Mouse (Mus musculus) layer of hippocampus, adult 2 months (tissue): ENCODE measurements around the gene C2cd3. TPM values are rescaled to one million over a fixed set of nuclear protein-coding genes. Genes with fewer than 3 reads are reported as not detected.
A peak's percentile ranks its signal among the peaks of the same experiment; 100 is the strongest.

Experiments used
- DNase-seq, 2 experiments: peaks; one replicate each; pipeline ENCODE4 v3.0.0; 2022; ENCODE audit warnings: low spot score in 2 of 2
- H3K27ac ChIP-seq: fragments of 200-600 bp; 2 replicates; pipeline ENCODE4 v1.8.1; 2022
- H3K4me3 ChIP-seq: fragments of 200-600 bp; 2 replicates; pipeline ENCODE4 v1.8.1; 2022; ENCODE audit warnings: mild to moderate bottlenecking
- CTCF ChIP-seq: fragments of 200-600 bp; conservative IDR thresholded peaks from 2 replicates; pipeline ENCODE4 v1.8.1; 2022; ENCODE audit warnings: antibody characterized with exemption, mild to moderate bottlenecking, moderate library complexity
- total RNA-seq, 2 experiments: library from RNA; stranded (reverse); gene quantifications; 2 replicates each; pipeline ENCODE4 v1.2.3; 2021

Gene C2cd3
- total RNA-seq, 2 experiments from 2014 or later, result 22.7 to 22.8 TPM

GRCm38 (mm10) chr7:100487301-100487700, 115.3 kb downstream of the C2cd3 start:
- no peak overlapping the region for H3K27ac ChIP-seq
- TF ChIP-seq CTCF, result no peak
- H3K4me3 ChIP-seq, result no peak overlapping the region
- no peak for DNase-seq

- no peak for DNase-seq
- TF ChIP-seq CTCF, result no peak
- H3K27ac ChIP-seq, result no peak overlapping the region
- H3K4me3 ChIP-seq, result no peak overlapping the region
These were observed 116.5 kb downstream of the C2cd3 start for GRCm38 (mm10) chr7:100488474-100489048.

- Histone ChIP-seq H3K27ac (peak overlapping the region; percentile 79), H3K4me3 (peak overlapping the region; percentile 51)
- TF ChIP-seq CTCF, result no peak
These were observed 120.5 kb downstream of the C2cd3 start for GRCm38 (mm10) chr7:100492391-100493116.

GRCm38 (mm10) chr7:100493117-100493483, 121.1 kb downstream of the C2cd3 start, which contains the start of gene Ucp2:
Gene Ucp2 (plus strand): TSS chr7:100493337.
- peak within 1 kb of the TSS; percentile 79 for H3K27ac ChIP-seq
- peak; percentile 40 to 57 for DNase-seq
- peak within 1 kb of the TSS; percentile 51 for H3K4me3 ChIP-seq
- no peak for TF ChIP-seq CTCF

More at GRCm38 (mm10) chr7:100492391-100493116, 120.5 kb downstream of the C2cd3 start:
- DNase-seq, result no peak

- H3K27ac ChIP-seq, result peak overlapping the region; percentile 79
- peak overlapping the region; percentile 51 for H3K4me3 ChIP-seq
- DNase-seq, result no peak
- TF ChIP-seq CTCF, result no peak
These were observed 121.7 kb downstream of the C2cd3 start for GRCm38 (mm10) chr7:100493484-100494414.

- peak overlapping the region; percentile 90; the same call in 1 of the 2 replicates for H3K27ac ChIP-seq
- peak overlapping the region; percentile 51 for H3K4me3 ChIP-seq
- no peak for DNase-seq
- TF ChIP-seq CTCF, result no peak
These were observed 122.4 kb downstream of the C2cd3 start for GRCm38 (mm10) chr7:100494415-100494831.

GRCm38 (mm10) chr7:100495042-100495441, 123.0 kb downstream of the C2cd3 start:
- Histone ChIP-seq H3K4me3 (peak overlapping the region; percentile 19), H3K27ac (peak overlapping the region; percentile 90)
- no peak for TF ChIP-seq CTCF
- no peak for DNase-seq

GRCm38 (mm10) chr7:100495581-100496251, 123.7 kb downstream of the C2cd3 start:
- TF ChIP-seq CTCF, result no peak; the same call in none of the 2 replicates
- peak; percentile 54 to 82 for DNase-seq
- peak overlapping the region; percentile 26 for H3K4me3 ChIP-seq
- H3K27ac ChIP-seq, result peak overlapping the region; percentile 90

GRCm38 (mm10) chr7:100496371-100496770, 124.3 kb downstream of the C2cd3 start:
- peak overlapping the region; percentile 90 for H3K27ac ChIP-seq
- no peak for TF ChIP-seq CTCF
- H3K4me3 ChIP-seq, result no peak overlapping the region; the same call in 1 of the 2 replicates
- DNase-seq, result no peak

GRCm38 (mm10) chr7:100496791-100497190, 124.8 kb downstream of the C2cd3 start:
- TF ChIP-seq CTCF, result no peak
- DNase-seq, result no peak
- Histone ChIP-seq H3K4me3 (no peak overlapping the region), H3K27ac (peak overlapping the region; percentile 90; the same call in 1 of the 2 replicates)

- no peak for DNase-seq
- no peak overlapping the region for H3K27ac ChIP-seq
- H3K4me3 ChIP-seq, result no peak overlapping the region
- no peak for TF ChIP-seq CTCF
These were observed 125.4 kb downstream of the C2cd3 start for GRCm38 (mm10) chr7:100497402-100497801.

GRCm38 (mm10) chr7:100497982-100498381, 125.9 kb downstream of the C2cd3 start:
- no peak for TF ChIP-seq CTCF
- no peak for DNase-seq
- no peak overlapping the region for H3K4me3 ChIP-seq
- H3K27ac ChIP-seq, result no peak overlapping the region
